7 mouse cellular contexts compared by ENCODE assay signal in the genomic region with DNA sequence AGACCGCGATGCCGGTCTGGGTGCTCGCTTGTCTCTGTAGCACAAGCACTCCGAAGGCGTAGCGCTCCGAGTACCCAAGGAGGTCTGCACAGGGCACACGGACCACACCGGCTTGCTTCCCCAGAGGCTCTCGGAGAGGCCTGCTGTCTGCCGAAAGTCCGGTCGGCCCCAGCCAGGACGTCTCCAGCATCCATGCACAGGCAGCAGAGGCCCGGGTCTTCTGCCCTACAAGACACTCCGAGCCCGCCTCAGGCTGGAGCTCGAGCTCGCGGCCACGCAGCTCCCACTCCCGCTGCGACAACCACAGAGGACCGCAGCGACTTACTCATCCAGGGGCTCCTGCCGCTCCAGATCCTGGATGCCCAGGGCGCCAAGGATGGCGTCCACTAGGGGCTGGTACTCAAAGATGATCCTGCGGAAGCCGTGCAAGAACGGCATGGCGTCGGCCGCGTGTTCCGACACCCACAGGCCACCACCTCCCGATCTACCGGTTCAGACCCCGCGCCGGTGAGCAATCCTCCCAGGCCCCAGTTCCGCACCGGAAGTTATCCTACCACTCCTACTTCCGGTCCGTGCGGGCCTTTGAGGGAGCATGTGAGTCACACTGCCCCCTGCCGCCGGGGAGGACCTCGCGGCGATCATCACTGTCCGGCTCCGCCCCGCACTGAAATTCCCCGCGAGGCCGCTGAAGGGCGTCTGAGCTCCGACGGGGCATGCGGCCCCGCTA. TPM values are rescaled to one million over a fixed set of nuclear protein-coding genes. Genes with fewer than 3 reads are reported as not detected.
DNase-seq lines count a peak whose midpoint lies in the region; ATAC-seq lines count a peak whose summit lies in the region.

No protein-coding gene starts in this region.

- ATAC-seq in intestine, embryonic 16.5 days = peak; percentile 88
- peak; percentile 90 for ATAC-seq in midbrain, embryonic 11.5 days (ENCODE audit: low FRiP score)

- H3K4me1 ChIP-seq in intestine, embryonic 16.5 days (ENCODE audit: control insufficient read depth, insufficient read depth, low read length) = peaks cover 20% of the 10 kb centered on the region
- peaks cover 9% of the 10 kb centered on the region for H3K4me1 ChIP-seq in midbrain, embryonic 11.5 days (ENCODE audit: control insufficient read depth, insufficient read depth, low read length)

- H3K4me2 ChIP-seq in intestine, embryonic 16.5 days (ENCODE audit: low read depth, low read length) = peak overlapping the region; percentile 88
- peak overlapping the region; percentile 97 for H3K4me2 ChIP-seq in midbrain, embryonic 11.5 days

- H3K9ac ChIP-seq in intestine, embryonic 16.5 days (ENCODE audit: low read depth, low read length) = peak overlapping the region; percentile 93
- peak overlapping the region; percentile 91 for H3K9ac ChIP-seq in midbrain, embryonic 11.5 days (ENCODE audit: low read length)

- peak; percentile 98 for DNase-seq in adrenal gland, adult 18-20 months (ENCODE audit: low spot score in 2 of 2)
- DNase-seq in embryo, embryonic 11 days = peak; percentile 96
- peak; percentile 93 to 98 for DNase-seq in gastrocnemius, postnatal 36 days
- peak; percentile 94 for DNase-seq in left cerebral cortex, postnatal 36 days (ENCODE audit: low spot score in 2 of 2)
- DNase-seq in midbrain, embryonic 11.5 days (ENCODE audit: low spot score, missing footprints) = peak; percentile 100
- peak; percentile 88 for DNase-seq in skeletal muscle tissue, adult 2 months (ENCODE audit: low read depth, low spot score)

- no peaks in the 10 kb centered on the region for H3K27me3 ChIP-seq in intestine, embryonic 16.5 days (replicated peaks; ENCODE audit: control insufficient read depth, insufficient read depth, low read length)
- no peaks in the 10 kb centered on the region for H3K27me3 ChIP-seq in midbrain, embryonic 11.5 days (ENCODE audit: control insufficient read depth, insufficient read depth, low read length)

- H3K4me3 ChIP-seq in intestine, embryonic 16.5 days (ENCODE audit: low read length) = peak overlapping the region; percentile 99
- H3K4me3 ChIP-seq in midbrain, embryonic 11.5 days (ENCODE audit: low read depth, low read length) = peak overlapping the region; percentile 98

- peaks cover 14% of the 10 kb centered on the region for H3K36me3 ChIP-seq in intestine, embryonic 16.5 days (ENCODE audit: control insufficient read depth, insufficient read depth, low read length)
- peaks cover 20% of the 10 kb centered on the region for H3K36me3 ChIP-seq in midbrain, embryonic 11.5 days (ENCODE audit: control insufficient read depth, insufficient read depth, low read length)

- peak overlapping the region; percentile 41 for H3K27ac ChIP-seq in intestine, embryonic 16.5 days (ENCODE audit: low read length)
- peak overlapping the region; percentile 27 for H3K27ac ChIP-seq in midbrain, embryonic 11.5 days (ENCODE audit: low read depth, low read length)

- H3K9me3 ChIP-seq in intestine, embryonic 16.5 days (ENCODE audit: control insufficient read depth, low read length) = no peaks in the 10 kb centered on the region
- H3K9me3 ChIP-seq in midbrain, embryonic 11.5 days (ENCODE audit: control insufficient read depth, low read length) = no peaks in the 10 kb centered on the region

- intact Hi-C loops in gastrocnemius, postnatal 36 days (cut with DNase I) = loop anchor here (5.0 kb wide), 1 partner anchor 104 kb away; no protein-coding TSS in a partner anchor
- intact Hi-C loops in left cerebral cortex, postnatal 36 days (cut with DNase I) = loop anchor here (5.0 kb wide), 2 partner anchors 59 to 99 kb away; a partner anchor contains a TSS

- WGBS in intestine, embryonic 16.5 days = under 1% methylated on average over 63 of the region's 63 CpGs
- WGBS in midbrain, embryonic 11.5 days = under 1% methylated on average over 63 of the region's 63 CpGs

RNA-seq across cellular contexts. Expression of a gene that starts 2.2 kb away (rescaled TPM):
- 10 to 100 TPM; 27.1 to 33.8 TPM for total RNA-seq in adrenal gland, adult 18-20 months (2021)
- 1 to 10 TPM; 6.6 to 7.6 TPM for total RNA-seq in gastrocnemius, postnatal 36 days (2021)
- polyA plus RNA-seq in intestine, embryonic 16.5 days (2015; fragmentation: Nextera tagmentation; extraction: Ambion mirVana) = 24.0 and 24.5 TPM in 2 replicates
- 10 to 100 TPM; 36.1 to 39.8 TPM for total RNA-seq in left cerebral cortex, postnatal 36 days (2021)
- 23.0 and 31.0 TPM in 2 replicates for polyA plus RNA-seq in midbrain, embryonic 11.5 days (2014; fragmentation: Nextera tagmentation; extraction: Ambion mirVana)

RNA-seq across cellular contexts. Expression of a gene that starts 6.9 kb away (rescaled TPM):
- 1 to 10 TPM in 1 of 2 experiments, under 1 TPM in 1; 0.33 to 1.8 TPM for total RNA-seq in adrenal gland, adult 18-20 months (2021)
- total RNA-seq in gastrocnemius, postnatal 36 days (2021) = 1 to 10 TPM; 1.9 to 2.4 TPM
- polyA plus RNA-seq in intestine, embryonic 16.5 days (2015; fragmentation: Nextera tagmentation; extraction: Ambion mirVana) = 1.6 and 1.9 TPM in 2 replicates
- 1 to 10 TPM; 1.0 to 2.8 TPM for total RNA-seq in left cerebral cortex, postnatal 36 days (2021)
- polyA plus RNA-seq in midbrain, embryonic 11.5 days (2014; fragmentation: Nextera tagmentation; extraction: Ambion mirVana) = 20.1 and 24.4 TPM in 2 replicates

RNA-seq across cellular contexts. Expression of a gene that starts 20.3 kb away (rescaled TPM):
- 10 to 100 TPM; 35.2 to 42.8 TPM for total RNA-seq in adrenal gland, adult 18-20 months (2021)
- 10 to 100 TPM; 13.0 to 15.9 TPM for total RNA-seq in gastrocnemius, postnatal 36 days (2021)
- polyA plus RNA-seq in intestine, embryonic 16.5 days (2015; fragmentation: Nextera tagmentation; extraction: Ambion mirVana) = 76.3 and 87.4 TPM in 2 replicates
- total RNA-seq in left cerebral cortex, postnatal 36 days (2021) = 10 to 100 TPM; 35.4 to 36.3 TPM
- polyA plus RNA-seq in midbrain, embryonic 11.5 days (2014; fragmentation: Nextera tagmentation; extraction: Ambion mirVana) = 98.7 and 107 TPM in 2 replicates

RNA-seq across cellular contexts. Expression of a gene that starts 24.5 kb away (rescaled TPM):
- 1 to 10 TPM; 2.1 to 2.8 TPM for total RNA-seq in adrenal gland, adult 18-20 months (2021)
- 1 to 10 TPM; 1.3 to 5.3 TPM for total RNA-seq in gastrocnemius, postnatal 36 days (2021)
- polyA plus RNA-seq in intestine, embryonic 16.5 days (2015; fragmentation: Nextera tagmentation; extraction: Ambion mirVana) = 0.99 and 1.2 TPM in 2 replicates
- total RNA-seq in left cerebral cortex, postnatal 36 days (2021) = 1 to 10 TPM; 6.7 to 8.5 TPM
- 1.5 and 2.5 TPM in 2 replicates for polyA plus RNA-seq in midbrain, embryonic 11.5 days (2014; fragmentation: Nextera tagmentation; extraction: Ambion mirVana)

Comparison
In these comparisons a context has a peak if more than half of its experiments do, and no peak if none do; other contexts are left out.
1. Peak in every context shown above with its lines: DNase-seq, ATAC-seq, H3K4me3 ChIP-seq and H3K27ac ChIP-seq.